Mouse (Mus musculus) hindbrain, embryonic 13.5 days (tissue): ENCODE measurements around the gene Olfr1124. TPM values are rescaled to one million over a fixed set of nuclear protein-coding genes. Genes with fewer than 3 reads are reported as not detected.

Source experiments
- polyA plus RNA-seq: library from polyadenylated mRNA; unstranded; fragments of >200 nt; fragmentation: Nextera tagmentation; extraction: Ambion mirVana; gene quantifications from 2 replicates; pipeline ENCODE4 v1.2.1, GENCODE M21; 2015

Olfr1124 gene
- polyA plus RNA-seq, 1 experiment from 2014 or later: not detected

Other genes with a start within 250 kb of the Olfr1124 start
- not detected in 2 replicates for gene Olfr1112, start 242.5 kb upstream of the Olfr1124 start, polyA plus RNA-seq
- not detected in 2 replicates for gene Olfr1113, start 221.3 kb upstream of the Olfr1124 start, polyA plus RNA-seq
- not detected in 2 replicates for gene Olfr1115, start 182.3 kb upstream of the Olfr1124 start, polyA plus RNA-seq
- not detected in 2 replicates for gene Olfr1116, start 162.7 kb upstream of the Olfr1124 start, polyA plus RNA-seq
- not detected in 2 replicates for gene Olfr1118, start 122.7 kb upstream of the Olfr1124 start, polyA plus RNA-seq
- gene Olfr1120, start 75.5 kb upstream of the Olfr1124 start, polyA plus RNA-seq: not detected in 2 replicates
- not detected in 2 replicates for gene Olfr1121, start 60.4 kb upstream of the Olfr1124 start, polyA plus RNA-seq
- not detected in 2 replicates for gene Olfr1122, start 44.4 kb upstream of the Olfr1124 start, polyA plus RNA-seq
- not detected in 2 replicates for gene Olfr1123, start 13.6 kb upstream of the Olfr1124 start, polyA plus RNA-seq
- gene Olfr1126, start 23.7 kb downstream of the Olfr1124 start, polyA plus RNA-seq: not detected in 2 replicates
- not detected in 2 replicates for gene Pramel7, start 66.8 kb downstream of the Olfr1124 start, polyA plus RNA-seq
- not detected in 2 replicates for gene Pramel6, start 76.3 kb downstream of the Olfr1124 start, polyA plus RNA-seq
- gene Olfr153, start 101.5 kb downstream of the Olfr1124 start, polyA plus RNA-seq: not detected in 2 replicates
- gene Olfr1128, start 115.3 kb downstream of the Olfr1124 start, polyA plus RNA-seq: not detected in 2 replicates
- gene Olfr1129, start 143.6 kb downstream of the Olfr1124 start, polyA plus RNA-seq: not detected in 2 replicates
- gene Olfr1130, start 175.9 kb downstream of the Olfr1124 start, polyA plus RNA-seq: not detected in 2 replicates
- gene Olfr1131, start 196.8 kb downstream of the Olfr1124 start, polyA plus RNA-seq: not detected in 2 replicates
- gene Olfr1132, start 207.3 kb downstream of the Olfr1124 start, polyA plus RNA-seq: not detected in 2 replicates
- not detected in 2 replicates for gene Olfr1133, start 217.1 kb downstream of the Olfr1124 start, polyA plus RNA-seq
- gene Olfr1134, start 228.2 kb downstream of the Olfr1124 start, polyA plus RNA-seq: not detected in 2 replicates
- gene Olfr1135, start 243.4 kb downstream of the Olfr1124 start, polyA plus RNA-seq: not detected in 2 replicates